Mouse (Mus musculus) effector memory CD4-positive, alpha-beta T cell, adult 7 months (primary cell): ENCODE data around the gene Guf1. TPM values are rescaled to one million over a fixed set of nuclear protein-coding genes. Genes with fewer than 3 reads are reported as not detected.

Source experiments
- polyA plus RNA-seq: library from polyadenylated mRNA; unstranded; fragments of 100-300 nt; shearing (Covaris generic); gene quantifications from one replicate; pipeline ENCODE4 v1.2.1, GENCODE M21; 2017

Gene Guf1
- 28.9 TPM for polyA plus RNA-seq

DNA sequence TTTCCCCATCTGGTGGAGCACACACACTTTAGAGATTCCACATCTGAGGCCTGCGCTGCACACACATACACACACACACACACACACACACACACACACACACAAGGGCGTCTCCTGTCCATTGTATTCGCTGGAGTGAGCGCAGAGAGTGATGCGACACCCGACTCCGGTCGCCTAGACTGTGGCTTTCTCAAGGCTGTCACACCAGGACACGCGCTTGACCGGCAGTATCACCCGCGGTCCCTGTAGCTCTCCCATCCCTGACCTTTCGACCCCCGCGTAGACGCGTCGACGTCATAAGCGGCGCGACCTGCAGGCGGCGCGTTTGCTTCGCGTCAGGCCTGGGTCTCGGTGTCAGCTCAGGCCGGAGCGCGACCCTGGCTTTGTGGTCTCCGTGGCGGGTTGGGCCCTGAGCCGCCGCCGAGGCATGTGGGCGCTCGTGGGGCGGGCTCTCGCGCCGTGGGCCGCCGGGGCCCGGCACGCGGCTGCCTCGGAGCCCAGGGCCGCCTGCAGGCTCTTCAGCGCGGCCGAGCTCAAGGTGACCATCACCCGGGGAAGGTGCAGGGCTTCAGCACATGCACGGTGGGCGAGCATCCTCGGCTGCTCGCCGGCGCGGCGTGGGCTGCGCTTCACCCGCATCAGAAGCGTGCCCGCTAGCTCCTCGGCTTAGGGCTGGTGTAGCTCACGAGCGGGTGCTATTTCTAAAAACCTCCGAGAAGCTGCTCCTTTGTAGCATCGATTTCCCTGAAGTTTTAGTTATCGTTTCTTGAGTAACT, at the start of gene Guf1:
Guf1 (plus strand) TSS at position 296 of the 776 bp plus-strand sequence.

DNA sequence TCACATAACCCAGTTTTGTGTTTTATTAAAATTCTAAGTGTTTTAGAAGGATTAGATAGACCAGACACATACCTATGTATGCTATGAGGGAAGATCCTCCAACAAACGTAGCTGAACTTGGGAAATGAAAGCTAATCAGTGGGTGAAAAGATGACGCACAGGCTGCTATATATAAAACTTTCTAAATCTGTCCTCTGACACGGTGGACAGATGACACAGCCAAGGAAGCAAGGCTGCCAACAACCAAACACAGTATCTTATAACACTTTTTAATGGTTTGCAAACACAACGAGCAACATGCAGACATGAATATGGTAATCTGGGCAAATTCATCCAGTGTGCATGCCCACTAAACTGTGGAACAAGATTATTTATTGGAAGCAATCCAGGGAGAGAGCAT, 14.2 kb upstream of the Guf1 start, which contains the start of gene Yipf7:
Yipf7 (minus strand) TSS at position 160 of the 400 bp plus-strand sequence.

DNA sequence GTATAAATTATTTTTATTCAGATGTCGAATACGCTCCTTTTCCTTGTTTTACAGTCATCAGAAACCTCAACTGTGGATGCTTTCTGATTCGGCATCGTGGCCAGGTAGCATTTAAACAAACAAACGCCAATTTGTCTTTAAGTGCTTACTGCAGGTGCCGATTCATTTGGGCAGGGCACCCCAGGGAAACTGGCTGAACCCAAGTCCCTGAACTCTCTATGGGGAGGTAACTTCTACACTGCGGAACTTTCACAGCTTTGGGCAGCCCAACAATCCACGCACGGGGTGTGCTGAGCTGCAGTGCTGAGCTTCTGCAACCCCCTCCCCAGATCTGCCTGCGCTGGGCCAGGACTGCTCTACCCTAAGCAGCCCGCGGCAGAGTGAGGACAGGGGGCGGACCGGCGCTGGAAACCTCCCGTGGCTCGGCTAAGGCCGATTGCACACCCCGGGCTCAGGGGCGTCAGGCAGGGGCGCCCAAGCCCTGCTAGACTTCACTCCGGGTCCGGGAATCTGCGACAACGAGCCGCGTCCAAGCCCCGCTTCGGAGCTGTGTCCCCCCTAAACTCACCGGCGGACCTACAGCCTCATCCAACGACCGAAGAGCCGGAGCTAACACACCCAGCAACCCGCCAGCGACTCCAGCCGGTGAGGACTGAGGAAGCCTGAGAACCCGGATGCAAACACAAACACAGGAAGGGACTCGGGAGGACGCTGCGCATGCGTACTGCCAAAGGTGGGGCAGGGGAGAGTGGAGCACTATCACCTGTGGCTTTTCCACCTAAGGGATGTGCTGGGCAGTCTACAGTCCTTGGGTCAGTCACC, 35.1 kb downstream of the Guf1 start, which contains the start of gene Gnpda2:
Gnpda2 (minus strand) TSS at position 701 of the 822 bp plus-strand sequence.

Other genes with a start within 250 kb of the Guf1 start
- gene Kctd8, start 215.2 kb upstream of the Guf1 start, polyA plus RNA-seq: not detected
- gene Yipf7, start 14.3 kb upstream of the Guf1 start, polyA plus RNA-seq: not detected
- 43.3 TPM for gene Gnpda2, start 35.4 kb downstream of the Guf1 start, polyA plus RNA-seq